Mouse (Mus musculus): ENCODE measurements at regions not wholly inside any gene's neighbourhood (a gene's known extent, or its start where the extent isn't known, plus 50 kb on each side); places are given as distances from the start of the nearest gene placed in this dataset.

GRCm38 (mm10) chr13:85359143-85359542, 70.2 kb upstream of the Rasa1 start:
- TF ChIP-seq HCFC1 (IDR thresholded peaks at IDR 0.05; ENCODE audit: borderline replicate concordance, insufficient read depth, low read length) (no peak), ZNF384 (IDR thresholded peaks at IDR 0.05; ENCODE audit: low read depth, low read length) (no peak), ZC3H11A (IDR thresholded peaks at IDR 0.05; ENCODE audit: borderline replicate concordance, low read depth, low read length) (no peak), CHD2 (IDR thresholded peaks at IDR 0.05; ENCODE audit: low read depth, low read length) (no peak)
